Mouse (Mus musculus) WW6 (cell line): Measurements from ENCODE around the gene Spint5.

ENCODE experiments used
- DNase-seq: peaks from one replicate; pipeline ENCODE4 v3.0.0-alpha.2; 2013; ENCODE audit warnings: low read depth, low spot score

Gene Spint5

DNA sequence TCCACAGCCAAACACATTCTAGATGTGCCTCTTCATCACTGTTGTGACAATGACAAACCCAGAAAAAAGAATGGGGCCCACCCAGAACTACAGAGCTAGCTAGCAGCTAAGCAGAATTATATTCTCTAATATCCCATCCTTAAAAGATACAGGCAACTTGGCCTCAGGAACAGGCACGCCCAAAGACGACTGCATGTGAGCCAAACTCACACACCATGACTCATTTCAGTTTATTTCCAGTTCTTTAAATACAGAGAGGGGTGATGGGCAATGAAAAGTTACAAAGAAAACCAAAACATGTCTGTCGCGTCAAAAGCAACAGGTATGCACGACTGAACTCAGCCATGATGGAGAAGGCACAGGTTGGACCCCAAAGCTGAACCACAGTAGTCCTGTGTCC is 20.3 kb downstream of the Spint5 start:
- DNase-seq: no peak

DNA sequence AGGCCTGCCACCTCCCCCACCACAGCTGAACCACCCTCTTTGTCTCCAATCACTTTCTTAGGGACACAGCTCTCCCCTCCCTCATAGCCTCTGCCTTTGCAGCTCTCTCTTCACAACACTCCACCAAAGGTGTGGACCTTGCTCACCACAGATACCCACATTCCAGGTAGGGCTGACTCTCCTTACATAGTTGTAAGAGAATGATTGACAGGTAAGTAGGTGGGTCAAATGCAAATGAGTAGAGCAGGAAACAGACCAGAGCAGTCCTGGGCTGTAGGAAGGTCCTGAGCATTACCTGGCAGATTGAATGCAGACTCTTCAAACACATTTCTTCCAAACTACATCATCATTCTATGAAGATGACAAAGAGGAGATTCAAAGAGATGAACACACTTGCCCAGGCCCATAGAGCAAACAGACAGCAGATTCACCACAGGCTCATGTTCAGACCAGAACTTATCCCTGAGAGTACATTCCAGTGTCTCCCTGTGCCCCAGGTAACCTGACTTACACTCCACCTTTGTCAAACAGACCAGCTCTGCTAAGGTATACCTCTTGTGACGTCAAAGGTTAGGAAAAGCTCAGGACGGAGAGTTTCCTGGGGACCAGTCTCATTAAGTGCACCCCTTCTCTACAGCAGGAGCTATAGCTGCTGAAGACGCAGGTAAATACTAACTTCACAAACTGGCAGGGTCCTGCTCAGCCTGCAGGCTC is 22.4 kb downstream of the Spint5 start:
- DNase-seq: no peak

DNA sequence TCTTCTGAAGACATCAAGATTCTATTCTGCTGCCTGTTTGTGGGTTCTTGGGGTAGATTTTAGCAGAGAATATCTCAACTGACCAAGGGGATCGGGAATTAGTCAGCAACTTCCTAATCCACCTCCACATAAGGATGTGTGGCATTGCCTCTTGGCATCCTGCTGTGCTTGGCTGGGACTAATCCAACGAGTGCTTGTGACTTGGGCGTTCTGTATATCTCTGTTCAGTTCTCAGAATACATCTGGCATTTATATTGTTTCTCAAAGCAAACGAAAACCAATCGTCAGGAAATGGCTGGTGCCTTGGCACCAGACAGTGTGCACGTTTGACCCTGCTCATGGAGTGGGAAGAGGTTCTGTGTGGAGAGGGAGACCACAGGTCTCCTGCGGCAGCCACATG is 24.8 kb downstream of the Spint5 start:
- no peak for DNase-seq

DNA sequence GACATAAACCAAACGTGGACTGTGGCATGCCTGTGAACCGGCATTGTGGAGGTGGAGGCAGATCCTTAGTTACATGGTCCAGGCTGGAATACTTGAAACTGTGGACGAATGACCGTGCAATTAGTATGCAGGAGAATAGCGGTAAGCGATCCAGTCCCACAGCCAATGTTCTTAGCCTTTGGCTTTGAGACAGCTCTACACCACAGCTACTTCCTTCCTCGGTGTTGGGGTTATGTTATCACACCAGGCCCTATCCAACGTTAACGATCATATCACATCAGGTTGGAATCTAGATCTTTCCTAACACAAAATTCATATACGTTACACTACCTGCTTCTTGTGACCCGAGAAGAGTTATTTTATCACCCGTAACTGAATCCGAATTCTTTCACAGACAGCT is 29.9 kb downstream of the Spint5 start:
- DNase-seq: no peak

DNA sequence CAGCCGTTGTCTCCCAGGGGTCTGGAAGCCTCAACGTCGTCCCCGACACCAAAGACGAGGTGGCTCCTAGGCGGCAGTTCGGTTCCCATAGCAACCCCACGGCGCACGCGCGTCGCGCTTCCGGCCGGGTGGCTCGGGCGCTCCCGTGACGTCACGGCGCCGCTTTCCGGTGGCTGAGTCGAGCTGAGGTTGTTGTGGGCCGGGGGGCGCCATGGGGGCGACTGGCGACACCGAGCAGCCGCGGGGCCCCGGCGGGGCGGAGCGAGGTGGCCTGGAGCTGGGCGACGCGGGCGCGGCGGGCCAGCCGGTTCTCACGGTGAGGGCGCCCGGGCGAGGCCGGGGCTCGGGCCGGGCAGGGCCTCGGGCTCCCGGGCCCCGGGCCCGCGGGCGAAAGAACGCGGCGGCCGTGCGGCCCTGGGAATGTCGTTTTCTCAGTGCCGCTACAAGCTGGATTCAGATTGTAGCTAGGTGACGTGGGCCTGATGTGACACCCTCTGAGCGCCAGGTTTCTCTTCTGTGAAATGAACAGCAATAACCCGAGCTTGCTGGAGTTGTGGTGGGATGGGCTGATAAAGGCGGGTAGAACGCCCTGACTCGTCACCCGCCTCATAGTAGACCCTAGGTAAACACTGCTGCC is 30.9 kb downstream of the Spint5 start, which contains the start of the genes Wfdc3 and Dnttip1:
TSS of gene Wfdc3 (minus strand) at position 89 of the 637 bp plus-strand sequence.
TSS of gene Dnttip1 (plus strand) at position 141 of the 637 bp plus-strand sequence.
- DNase-seq: peak; percentile 83

DNA sequence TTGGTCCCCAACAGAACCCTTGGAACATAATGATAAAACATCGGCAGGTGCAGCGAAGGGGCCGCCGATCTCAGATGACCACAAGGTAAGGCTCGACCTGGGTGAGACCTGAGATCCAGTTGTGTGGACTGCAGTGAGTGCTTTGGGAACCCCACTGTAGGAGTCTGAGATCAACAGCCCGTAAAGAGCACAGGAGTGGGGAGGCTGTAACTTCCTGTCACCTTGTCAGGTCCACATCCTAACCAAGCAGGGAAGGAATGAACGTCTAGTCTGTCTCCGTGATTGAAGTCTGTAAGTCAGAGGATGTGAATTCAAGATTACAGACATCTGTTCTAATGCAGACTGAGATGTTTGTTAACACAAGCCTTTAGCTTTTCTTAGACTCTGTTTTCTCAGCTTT is 31.6 kb downstream of the Spint5 start:
- DNase-seq: no peak

DNA sequence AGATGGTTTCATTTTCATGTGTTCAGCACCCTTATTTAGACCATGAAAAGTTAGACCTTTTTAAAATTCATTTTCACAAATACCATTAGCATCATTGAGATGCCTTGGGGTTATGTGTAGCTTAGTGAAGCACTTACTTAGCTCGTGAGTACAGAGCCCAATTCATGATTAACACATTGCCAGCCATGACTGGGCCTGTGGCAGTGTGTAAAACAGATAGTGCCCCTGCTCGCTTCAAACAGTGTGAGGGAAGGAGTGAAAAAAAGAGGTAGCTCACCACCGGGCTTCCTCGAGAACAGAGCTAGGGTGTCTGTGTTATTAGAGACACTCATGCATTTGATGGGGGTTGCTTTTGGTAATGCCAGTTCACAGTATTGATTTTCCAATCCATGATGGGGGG is 33.1 kb downstream of the Spint5 start:
- no peak for DNase-seq

DNA sequence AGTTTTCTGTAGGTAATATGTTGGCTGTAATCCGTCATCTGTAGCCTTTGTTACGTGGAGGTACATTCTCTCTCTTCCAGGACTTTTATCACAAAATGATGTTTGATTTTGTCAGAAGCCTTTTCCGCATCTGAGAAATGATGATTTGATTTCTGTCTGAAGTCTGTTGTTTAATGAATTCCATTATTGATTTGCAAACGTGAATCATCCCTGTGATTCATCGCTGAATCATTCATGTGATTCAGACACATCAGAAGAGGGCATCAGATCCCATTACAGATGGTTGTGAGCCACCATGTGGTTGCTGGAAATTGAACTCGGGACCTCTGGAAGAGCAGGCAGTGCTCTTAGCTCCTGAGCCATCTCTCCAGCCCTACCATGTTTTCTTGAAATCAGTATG is 33.9 kb downstream of the Spint5 start:
- DNase-seq: no peak

DNA sequence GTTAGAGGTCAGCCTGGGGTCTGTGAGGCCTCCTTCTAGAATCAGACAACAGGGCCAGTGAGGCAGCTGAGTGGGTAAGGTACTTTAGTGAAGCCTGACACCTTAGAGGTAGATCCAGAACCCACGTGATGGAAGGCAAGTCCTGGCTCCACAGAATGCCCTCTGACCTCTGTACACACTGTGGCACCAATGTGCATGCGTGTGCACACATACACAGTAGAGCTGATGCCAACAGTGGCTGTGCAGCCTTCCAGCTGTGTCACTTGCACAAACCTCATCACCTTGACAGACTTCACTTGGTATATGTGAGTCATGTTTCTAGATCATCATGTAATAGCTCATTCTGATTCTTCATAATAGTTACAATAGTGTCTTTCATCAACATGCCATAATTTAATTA is 37.3 kb downstream of the Spint5 start:
- no peak for DNase-seq

DNA sequence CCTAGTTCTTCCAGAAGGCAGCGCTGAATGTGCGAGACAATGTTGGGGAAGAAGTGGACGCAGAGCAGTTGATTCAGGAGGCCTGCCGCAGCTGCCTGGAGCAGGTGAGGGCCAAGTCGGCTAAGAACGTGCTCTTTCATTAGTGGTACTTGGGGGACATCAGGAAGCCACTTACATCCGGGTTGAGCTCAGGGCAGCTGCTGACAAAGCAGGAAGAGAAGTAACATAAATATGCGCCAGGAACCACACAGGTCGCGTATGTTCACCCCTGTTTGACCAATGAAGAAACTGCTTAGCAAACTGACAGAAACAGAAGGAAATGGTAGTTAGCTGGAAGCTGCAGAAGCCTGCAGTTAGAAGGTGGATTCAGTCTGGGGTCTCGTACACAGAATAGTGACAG is 39.0 kb downstream of the Spint5 start:
- no peak for DNase-seq

DNA sequence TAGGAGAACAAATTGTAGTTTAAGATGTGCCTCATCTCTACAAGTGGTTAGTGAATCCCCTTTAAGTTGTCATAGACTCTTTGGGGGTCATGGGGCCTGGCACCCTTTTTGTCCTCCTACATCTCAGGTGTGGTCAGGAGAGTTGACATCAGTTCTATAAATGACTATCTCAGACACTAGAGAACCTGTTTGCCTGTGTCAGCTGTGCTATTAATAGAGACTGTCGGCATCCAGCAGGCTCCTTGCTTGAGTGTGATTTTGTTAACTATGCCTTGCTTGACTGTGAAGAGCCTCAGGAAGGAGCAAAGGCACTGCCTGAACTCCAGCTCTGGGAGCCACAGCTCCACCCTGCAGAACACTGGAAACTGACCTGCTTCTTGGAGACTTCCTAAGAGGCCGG is 39.7 kb downstream of the Spint5 start:
- no peak for DNase-seq

DNA sequence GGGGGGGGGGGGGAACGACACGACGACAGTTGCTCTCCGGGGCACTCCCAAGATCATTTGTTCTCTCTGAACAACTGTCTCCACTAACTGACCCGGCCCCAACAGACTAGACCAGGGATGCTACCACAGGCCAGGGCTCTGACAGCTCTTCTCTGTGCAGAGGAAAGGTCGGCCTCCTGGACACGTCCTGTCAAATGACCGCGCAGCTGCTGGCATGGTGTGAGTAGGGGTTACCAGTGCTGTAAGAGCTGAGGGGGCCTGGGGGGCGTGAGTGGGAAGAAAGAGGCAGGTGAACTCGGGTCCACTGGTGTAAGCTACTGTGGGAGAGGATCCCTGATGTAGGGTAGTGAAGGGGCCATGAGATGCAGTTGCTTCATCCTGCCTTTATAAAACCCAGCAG is 42.7 kb downstream of the Spint5 start:
- no peak for DNase-seq

DNA sequence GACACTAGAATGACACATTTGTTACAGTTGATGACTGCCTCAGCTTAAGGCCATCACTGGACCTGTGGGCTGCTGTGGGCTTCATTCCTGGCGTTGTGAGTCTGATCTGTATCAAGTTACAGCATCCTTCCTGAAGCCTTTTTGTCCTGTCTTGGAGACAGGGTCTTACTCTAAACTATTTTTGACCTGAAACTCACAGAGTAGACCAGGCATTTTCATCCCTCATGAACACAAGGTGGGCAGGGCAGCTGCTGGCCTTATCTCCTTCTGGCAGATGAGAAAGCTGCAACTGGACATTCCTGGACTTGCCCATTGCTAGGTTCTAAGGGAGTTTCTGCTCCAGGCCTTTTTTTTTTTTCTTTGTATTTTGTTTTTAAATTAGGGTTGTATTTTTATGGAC is 43.6 kb downstream of the Spint5 start:
- no peak for DNase-seq

DNA sequence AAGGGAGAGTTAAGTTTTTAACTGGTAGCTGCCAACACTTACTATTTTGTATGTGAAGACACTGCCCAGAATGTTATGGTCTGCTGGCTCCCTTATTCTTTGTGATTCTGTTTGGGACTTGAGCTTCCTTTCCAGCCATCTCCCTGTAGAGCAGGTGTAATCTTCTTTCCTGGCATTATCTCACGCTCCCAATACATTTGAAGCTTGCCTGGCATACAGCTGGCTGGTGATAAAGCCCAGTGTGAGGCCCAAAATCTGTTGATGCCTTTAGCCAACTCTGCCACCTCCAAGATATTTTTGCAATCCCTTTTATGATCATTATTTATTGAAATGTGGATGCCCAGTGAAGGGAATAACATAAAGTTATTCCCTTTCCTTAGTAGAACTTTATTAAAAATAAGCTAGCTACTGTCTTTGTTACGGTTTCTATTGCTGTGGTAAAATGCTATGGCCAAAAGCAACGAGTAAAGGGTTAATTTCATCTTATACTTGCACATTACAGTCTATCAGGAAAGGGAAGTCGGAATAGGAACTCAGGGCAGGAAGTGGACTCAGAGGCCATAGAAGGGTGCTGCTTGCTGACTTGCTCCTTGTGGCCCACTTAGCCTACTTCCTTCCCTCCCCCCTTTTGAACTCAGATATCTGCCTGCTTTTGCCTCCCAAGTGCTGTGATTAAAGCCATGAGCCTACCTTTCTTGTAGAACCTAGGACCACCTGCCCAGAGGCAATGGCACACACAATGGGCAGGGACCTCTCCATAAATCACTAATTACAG is 45.1 kb downstream of the Spint5 start:
- no peak for DNase-seq

DNA sequence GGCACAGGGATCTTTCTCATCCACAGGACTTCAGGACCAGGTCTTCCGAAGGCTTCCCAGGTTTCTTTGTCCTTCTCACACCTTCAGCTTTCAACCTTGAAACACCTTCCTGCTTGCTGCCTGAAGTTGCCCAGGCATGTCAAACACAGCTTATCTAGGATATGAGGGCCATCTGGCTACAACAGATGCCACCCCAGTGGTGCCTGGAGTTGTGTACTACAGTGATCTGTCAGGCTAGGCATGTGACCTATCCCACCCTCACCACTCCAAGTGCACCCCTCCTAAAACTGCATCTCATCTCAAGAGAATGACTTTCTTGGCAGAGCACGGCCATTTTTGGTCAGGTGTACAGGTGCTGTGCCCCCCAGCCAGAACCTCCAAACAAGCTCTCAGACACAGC is 46.4 kb downstream of the Spint5 start:
- no peak for DNase-seq

DNA sequence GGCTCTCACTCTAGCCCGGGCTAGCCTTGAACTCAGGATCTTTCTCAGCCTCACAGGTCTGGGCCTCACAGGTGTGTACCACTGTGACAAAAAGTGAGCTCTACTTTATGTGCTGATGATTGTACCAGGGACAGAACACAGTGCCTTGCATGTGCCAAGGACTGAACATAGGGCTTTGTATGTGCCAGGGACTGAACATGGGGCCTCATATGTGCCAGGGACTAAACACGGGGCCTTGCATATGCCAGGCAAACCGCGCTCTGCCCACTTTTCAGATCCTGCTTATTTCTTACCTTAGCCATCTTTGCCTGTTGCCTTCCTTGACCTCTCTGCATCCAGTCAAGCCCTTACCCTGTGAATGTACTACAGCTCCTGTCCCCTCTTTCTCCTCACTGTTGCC is 46.9 kb downstream of the Spint5 start:
- DNase-seq: no peak

DNA sequence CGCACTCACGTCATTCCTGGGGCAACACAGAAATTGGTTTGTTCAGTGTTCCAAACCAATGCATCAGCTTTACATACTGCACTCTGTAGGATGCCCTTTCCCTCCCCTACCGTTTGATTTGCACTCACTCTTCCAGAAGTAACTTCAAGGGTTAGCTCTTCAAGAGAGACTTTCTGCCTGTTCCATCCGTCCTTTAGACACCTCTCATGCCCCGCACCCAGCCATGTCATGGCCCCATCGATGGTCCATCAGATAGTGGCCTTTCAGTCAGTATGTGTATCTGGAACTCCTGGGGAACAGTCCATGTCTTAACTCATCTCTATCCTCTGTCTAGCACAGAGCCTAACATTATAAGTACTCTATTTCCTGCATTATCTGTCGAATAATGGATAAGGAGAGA is 47.5 kb downstream of the Spint5 start:
- DNase-seq: no peak

DNA sequence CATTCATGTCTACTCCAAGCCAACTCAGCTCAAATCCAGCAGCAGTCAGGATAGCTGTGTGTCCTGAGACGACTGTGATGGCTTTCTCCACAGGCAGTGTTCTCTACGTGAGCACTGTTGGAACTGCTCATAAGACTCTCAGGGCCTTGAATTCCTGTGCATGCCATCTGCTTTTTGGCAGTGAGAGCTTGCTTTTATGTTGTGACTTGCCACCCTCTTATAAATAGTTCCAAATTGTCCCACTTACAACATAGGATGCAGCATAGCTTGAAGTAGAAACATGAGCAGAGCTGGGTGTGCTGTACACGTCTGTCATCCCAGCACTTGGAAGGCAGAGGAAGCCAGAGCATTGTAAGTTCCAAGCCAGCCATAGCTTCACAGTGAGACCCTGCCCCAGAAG is 50.7 kb downstream of the Spint5 start:
- DNase-seq: no peak
